Mouse (Mus musculus): Measurements from ENCODE around the gene Ubr3. TPM values are rescaled to one million over a fixed set of nuclear protein-coding genes. Genes with fewer than 3 reads are reported as not detected.

Gene Ubr3
- total RNA-seq (2022), result 100 to 1,000 TPM; 220 to 245 (median 226) TPM

DNA sequence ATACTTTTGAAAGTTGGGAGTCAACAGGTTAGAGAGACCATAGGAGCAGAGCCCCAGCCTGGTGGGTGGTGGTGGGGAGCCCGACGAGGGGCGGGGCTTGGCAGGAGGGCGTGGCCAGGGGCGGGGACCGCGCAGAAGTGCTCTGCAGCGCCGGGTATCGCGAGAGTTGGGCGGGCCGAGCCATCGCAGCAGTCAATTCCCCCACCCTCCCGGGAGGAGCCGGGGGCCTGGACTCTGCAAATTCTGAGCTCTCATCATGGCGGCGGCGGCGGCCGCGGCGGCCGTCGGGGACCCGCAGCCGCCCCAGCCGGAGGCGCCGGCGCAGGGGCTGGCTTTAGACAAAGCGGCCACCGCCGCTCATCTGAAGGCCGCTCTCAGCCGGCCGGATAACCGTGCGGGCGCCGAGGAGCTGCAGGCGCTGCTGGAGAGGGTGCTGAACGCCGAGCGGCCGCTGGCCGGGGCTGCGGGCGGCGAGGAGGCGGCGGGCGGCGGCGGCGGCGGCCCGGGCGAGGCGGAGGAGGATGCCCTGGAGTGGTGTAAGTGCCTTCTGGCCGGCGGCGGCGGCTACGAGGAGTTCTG lies at the start of gene Ubr3:
Gene Ubr3 (plus strand): TSS at position 208 of the 579 bp plus-strand sequence.
- DNase-seq (ENCODE audit: low spot score in 2 of 2), result peak; percentile 96 to 98

DNA sequence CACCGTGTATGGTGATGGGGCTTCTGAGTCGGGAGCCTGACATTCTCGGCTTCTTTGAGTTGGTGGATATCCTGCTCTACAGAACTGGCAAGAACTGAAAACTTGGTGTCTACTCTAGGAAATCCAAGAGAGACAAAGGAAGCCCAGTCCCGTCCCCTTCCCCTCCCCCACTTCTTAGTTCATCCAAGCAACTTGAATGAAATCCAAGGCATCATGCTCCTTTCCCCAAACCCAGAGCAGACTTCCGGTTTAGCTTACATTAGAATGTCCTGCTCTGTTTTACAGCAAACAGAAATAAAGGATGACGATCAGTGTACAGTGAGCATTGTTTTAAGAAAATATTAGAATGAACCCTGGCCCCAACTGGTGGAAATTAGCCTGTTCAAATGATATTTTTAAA lies 47.8 kb upstream of the Ubr3 start:
- no peak for DNase-seq (ENCODE audit: low spot score in 2 of 2)

- no peak for DNase-seq (ENCODE audit: low spot score in 2 of 2)
These were observed 45.5 kb upstream of the Ubr3 start for GRCm38 (mm10) chr2:69851427-69852058.

DNA sequence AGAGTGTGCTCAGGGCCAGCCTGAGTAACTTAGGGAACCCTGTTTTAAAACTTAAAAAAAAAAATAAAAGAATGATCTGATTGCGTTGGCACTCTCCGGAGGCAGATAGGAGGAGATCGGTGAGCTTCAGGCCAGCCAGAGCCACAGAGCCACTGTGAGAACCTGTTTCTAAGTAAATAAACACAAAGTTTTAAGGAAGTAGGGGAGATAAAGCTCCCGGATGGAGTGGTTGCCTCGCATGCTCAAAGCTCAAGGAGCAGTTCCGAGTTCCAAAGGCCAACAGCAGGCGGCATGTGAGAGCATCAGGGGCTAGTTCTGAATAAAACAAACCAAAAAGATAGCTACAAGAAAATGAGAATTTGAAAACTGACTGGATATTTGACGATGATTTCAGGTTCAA lies 40.7 kb upstream of the Ubr3 start:
- DNase-seq (ENCODE audit: low spot score in 2 of 2), result no peak

- no peak for DNase-seq (ENCODE audit: low spot score in 2 of 2)
These were observed 39.2 kb upstream of the Ubr3 start for GRCm38 (mm10) chr2:69857882-69858281.

DNA sequence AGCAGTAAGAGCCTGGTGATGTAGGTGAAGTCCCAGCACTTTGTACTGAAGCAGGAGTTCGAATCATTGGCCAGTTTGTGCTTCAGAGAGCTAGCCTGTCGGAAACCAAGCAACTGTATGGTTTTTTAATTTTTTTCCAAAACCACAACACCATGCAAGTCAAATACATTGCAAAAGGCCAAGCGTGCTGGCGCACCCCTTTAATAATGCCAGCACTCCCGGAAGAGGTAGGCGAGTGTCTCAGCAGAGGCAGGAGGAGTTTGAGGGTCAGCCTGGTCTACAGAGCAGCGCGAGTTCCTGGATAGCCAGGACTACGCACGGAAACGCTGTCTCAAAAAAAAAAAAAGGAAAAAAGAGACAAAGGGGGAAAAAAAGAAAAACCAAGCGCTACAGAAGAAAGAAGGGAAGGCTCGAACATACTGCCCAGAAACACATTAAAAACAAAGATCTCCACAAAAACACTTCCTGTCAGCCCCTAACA lies 36.0 kb upstream of the Ubr3 start:
- DNase-seq (ENCODE audit: low spot score in 2 of 2), result peak in 1 of 2 experiments; percentile 13

DNA sequence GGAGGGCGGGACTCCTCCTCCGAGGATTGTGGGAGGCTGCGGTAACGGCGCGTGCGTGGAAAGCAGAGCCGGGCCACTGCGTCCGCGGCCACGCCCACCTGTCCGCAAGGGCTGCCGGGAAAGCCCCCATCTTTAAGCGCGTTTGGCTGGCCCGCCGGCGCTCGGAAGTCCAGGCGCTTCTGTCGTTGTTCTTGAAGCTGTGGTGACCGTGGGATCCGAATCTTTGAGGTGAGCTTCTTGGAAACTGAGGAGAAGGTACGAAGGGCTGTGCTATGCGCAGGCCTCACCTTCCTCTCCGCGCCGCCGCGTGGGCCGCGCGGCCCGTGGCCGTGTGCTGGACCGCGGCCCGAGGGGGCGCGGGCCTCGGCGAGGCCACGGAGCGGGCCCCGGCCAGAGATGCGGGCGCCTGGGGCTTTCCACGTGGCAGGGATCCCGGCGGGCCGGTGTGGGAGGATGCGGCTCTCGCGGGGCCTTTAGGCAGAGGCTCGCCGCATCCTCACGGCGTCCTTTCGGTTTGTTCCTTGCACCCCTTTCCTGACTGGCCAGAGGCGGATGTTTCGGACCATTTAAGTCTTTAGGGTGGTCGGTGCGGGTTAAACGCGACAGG lies 35.5 kb upstream of the Ubr3 start, which contains the start of gene Ssb:
Gene Ssb (plus strand): TSS at position 78 of the 607 bp plus-strand sequence.
- peak; percentile 86 to 92 for DNase-seq (ENCODE audit: low spot score in 2 of 2)

DNA sequence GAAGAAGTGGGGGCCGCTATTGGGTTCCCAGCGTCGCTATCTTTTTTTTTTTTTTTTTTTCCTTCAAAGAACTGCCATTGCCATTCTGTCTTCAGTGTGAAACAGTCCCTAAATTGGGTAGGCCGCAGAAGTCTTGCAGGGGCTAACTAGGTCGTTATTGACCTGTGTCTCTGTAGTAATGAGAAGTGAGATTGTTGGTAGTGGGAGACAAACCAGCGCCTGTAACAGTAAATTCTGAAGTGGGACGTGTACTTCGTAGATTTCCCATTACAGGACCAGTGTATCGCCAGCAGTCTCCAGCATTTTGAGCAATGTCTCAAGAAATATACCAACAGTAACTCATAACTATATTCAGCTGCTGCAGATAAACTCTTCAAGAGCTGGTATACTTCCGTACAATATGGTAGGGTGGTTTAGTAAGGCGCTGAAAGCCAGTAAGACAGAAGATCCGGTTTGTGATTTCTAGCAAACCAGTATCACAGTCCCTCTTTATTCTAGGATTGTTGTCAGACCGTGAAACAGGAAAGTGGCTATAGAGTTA lies 34.9 kb upstream of the Ubr3 start:
- DNase-seq (ENCODE audit: low spot score in 2 of 2), result no peak

DNA sequence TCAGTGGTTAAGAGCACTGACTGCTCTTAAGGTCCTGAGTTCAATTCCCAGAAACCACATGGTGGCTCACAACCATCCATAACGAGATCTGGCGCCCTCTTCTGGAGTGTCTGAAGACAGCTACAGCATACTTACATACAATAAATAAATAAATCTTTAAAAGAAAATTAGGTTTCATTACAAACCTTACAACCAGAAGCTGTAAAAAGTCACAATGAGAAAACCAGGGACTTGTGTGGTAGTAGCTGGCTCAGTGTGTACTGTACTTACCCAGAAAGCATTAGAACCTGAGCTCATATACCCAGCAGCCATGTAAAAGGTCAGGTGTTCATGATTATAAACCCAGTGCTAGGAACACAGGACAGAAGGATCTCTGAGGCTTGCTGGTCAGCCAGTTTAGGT lies 13.1 kb upstream of the Ubr3 start:
- no peak for DNase-seq (ENCODE audit: low spot score in 2 of 2)

GRCm38 (mm10) chr2:69884581-69884980 lies 12.5 kb upstream of the Ubr3 start:
- DNase-seq (ENCODE audit: low spot score in 2 of 2), result no peak

- no peak for DNase-seq (ENCODE audit: low spot score in 2 of 2)
These were observed 12.0 kb upstream of the Ubr3 start for GRCm38 (mm10) chr2:69885050-69885449.

- DNase-seq (ENCODE audit: low spot score in 2 of 2), result peak; percentile 75 to 77
These were observed 11.4 kb upstream of the Ubr3 start, which contains the start of gene Mettl5 for GRCm38 (mm10) chr2:69885451-69886305. Mettl5 (minus strand) TSS chr2:69885615.

GRCm38 (mm10) chr2:69888957-69889356 lies 8.1 kb upstream of the Ubr3 start:
- no peak for DNase-seq (ENCODE audit: low spot score in 2 of 2)

DNA sequence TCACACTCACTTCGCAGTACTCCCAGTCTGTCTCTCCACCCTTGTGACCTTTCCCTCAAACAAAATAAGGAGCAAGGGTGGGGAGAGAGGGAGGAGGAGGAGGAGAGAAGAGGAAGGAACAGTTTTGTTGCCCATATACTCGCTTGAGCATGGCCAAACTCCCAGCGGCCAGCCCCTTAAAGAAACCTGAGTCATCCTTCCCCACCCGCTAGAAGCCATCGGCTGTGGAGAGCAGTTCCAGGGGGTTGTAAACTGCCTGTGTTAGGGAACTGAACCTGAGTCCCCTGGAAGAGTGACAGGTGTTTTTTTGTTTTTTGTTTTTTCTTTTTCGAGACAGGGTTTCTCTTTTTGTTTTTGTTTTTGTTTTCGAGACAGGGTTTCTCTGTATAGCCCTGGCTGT lies 6.2 kb upstream of the Ubr3 start:
- DNase-seq (ENCODE audit: low spot score in 2 of 2), result no peak

GRCm38 (mm10) chr2:69893145-69893544 lies 3.9 kb upstream of the Ubr3 start:
- DNase-seq (ENCODE audit: low spot score in 2 of 2), result no peak

- no peak for DNase-seq (ENCODE audit: low spot score in 2 of 2)
These were observed 3.2 kb upstream of the Ubr3 start for GRCm38 (mm10) chr2:69893891-69894290.

GRCm38 (mm10) chr2:69895502-69896223 lies 1.4 kb upstream of the Ubr3 start:
- no peak for DNase-seq (ENCODE audit: low spot score in 2 of 2)

GRCm38 (mm10) chr2:69896224-69896581 lies 843 bp upstream of the Ubr3 start:
- no peak for DNase-seq (ENCODE audit: low spot score in 2 of 2)

DNA sequence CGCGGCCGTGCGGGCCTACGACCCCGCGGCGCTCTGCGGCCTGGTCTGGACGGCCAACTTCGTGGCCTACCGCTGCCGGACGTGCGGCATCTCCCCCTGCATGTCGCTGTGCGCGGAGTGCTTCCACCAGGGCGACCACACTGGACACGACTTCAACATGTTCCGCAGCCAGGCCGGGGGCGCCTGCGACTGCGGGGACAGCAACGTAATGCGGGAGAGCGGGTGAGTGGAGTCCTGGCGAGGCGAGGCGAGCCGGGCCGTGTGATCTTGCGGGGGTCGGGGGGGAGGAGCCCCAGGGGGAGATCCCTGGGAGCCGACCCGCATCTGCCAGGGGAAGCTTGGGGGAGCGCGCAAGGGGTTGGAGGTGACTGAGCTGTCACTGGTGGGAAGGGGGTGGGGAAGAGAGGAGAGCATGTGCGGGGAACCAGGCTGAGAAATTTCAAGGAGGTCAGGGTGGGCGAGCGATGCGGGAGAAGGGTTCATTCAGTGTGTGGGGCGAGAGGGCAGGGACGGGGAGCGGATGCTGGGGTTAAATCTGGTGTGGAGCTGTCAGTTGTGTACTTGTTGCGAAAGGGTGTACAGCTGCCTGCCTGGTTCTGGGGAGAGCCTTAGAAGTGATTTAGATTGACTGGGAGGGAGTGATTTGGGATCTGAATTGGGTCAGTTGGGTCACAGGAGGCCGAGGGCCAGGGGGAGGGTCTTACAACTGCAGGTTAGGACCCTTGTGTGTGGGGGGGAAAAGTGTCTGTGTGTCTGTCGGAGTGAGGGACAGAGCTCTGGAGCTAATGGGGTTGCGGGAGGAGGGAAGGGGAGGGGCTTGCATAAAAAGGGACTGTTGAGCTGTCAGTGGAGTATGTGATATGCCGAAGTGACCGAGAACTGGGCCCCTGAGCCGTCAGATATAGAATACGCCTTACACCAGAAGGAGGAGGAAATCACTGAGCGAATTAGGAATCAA lies 851 bp downstream of the Ubr3 start:
- DNase-seq (ENCODE audit: low spot score in 2 of 2), result peak; percentile 31 to 45

GRCm38 (mm10) chr2:69903541-69903940 lies 6.5 kb downstream of the Ubr3 start:
- DNase-seq (ENCODE audit: low spot score in 2 of 2), result no peak
